Mouse (Mus musculus): ENCODE results near the gene Plekhh2. TPM values are rescaled to one million over a fixed set of nuclear protein-coding genes. Genes with fewer than 3 reads are reported as not detected.

Gene Plekhh2
- total RNA-seq, 2 experiments from 2014 or later: 4.6 to 5.1 TPM

DNA sequence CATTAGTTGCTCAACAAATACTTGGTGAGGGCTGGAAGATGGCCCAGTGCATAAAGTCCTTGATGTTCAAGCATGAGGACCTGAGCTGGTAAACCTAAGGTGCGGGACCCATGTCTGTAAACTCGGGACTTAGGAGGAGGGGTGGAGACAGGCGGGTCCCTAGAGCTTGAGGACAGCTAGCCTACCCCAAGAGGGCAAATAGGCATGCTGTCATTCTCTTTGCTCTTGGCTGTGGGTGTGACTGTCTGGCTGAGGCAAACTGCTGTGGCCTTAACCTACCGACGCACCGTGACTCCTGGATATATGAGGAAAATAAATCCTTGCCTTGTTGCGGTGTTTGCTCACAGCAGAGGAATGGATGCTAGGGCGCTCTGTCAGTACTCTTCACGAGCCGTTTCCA lies 116.0 kb downstream of the Plekhh2 start:
- no peak for DNase-seq (ENCODE audit: low spot score in 2 of 2)
- intact Hi-C loops (cut with DNase I): no loop called here

DNA sequence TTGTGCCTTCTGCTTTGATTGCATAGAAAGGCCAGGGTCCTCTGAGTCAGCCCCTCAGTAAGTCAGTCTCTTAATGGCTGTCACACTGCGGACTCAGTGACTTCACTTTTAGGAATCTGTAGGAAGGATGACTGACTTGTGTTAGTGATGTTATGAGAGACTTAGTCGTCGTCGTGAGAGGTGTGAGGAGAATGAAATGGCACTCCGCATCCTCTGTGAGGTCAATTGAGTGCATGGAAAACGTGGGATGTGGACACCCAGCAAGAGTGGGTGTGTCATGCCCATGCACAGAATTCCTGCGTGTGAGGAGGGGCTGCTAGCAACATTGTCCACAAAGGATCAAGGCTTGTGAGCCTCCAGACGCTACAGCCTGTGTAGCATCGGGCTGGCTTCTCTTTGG lies 116.9 kb downstream of the Plekhh2 start:
- DNase-seq (ENCODE audit: low spot score in 2 of 2): no peak
- intact Hi-C loops (cut with DNase I): no loop called here

DNA sequence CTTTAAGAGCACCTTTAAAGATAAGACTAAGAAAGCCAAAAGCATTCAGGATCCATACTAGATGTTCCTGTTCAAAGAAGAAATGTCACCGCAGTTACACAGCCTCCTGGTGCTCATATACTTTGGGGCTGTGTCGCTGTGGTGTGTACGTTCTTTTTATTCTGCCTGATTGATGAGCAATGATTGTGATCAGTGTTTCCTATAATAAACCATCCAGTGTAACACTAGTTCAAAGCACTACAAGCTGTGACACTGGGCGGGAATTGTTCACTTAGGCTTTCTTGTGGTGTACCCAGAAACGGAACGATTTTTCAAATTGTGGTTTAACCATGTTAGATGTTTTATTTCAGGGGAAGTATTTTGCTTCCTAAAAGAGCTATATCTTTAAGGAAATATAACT lies 120.1 kb downstream of the Plekhh2 start:
- DNase-seq (ENCODE audit: low spot score in 2 of 2): no peak
- intact Hi-C loops (cut with DNase I): no loop called here

DNA sequence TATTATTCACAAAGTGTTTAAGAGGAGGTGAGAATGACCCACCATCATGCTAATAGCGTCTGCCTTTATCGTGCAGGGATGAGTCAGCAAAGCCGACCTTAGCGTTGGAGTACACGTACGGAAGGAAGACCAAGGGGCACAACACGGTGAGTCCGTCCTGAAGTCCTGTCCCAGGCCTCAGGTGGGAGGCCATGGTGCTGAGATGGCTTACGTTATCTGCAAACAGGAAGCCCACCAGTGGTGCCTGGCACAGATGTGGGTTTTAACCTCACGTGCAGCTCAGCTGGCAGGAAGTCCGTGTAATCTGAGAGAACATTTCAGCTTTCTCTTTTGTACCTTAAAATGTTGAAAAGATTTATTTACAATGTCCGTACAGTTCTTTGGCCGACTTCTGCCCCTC lies 121.7 kb downstream of the Plekhh2 start:
- no peak for DNase-seq (ENCODE audit: low spot score in 2 of 2)
- intact Hi-C loops (cut with DNase I): no loop called here

DNA sequence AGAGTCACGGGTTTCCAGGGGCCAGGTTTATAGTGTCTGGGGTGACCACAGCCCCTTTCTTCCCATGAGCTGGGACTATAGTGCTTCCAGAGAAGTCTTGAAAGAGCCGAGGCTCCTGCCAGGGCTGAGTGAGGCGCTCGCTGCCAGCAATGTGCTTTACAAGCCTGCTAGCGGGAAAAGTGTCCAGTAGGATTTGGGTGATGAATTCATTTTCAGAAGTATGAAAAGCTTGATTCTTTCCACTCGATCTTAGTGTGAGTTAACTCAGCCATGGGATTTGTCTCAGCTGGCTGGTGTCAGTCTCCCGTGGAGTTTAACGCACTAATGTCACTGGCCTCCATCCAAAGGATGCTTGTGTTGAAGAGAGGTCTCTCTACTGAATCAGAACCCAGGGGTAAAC lies 124.6 kb downstream of the Plekhh2 start:
- DNase-seq (ENCODE audit: low spot score in 2 of 2): no peak
- intact Hi-C loops (cut with DNase I): no loop called here

DNA sequence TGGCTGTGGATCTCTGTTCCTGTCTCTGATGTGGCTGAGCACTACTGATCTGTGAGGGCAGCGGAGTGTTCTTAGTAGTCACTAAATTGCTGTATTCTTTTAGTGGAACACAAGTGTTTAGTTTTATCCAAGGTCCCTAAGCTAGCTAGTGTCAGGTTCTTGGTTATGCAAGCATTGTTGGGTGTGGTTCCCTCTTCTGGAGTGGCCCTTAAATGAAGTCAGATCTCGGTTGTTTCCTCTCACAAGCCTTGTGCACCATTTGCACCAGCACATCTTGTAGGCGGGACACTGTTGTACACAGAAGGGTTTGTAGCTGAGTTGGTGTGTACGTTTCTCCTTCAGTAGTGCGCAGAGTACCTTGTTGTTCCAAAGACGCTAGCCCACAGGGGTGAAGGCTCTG lies 126.3 kb downstream of the Plekhh2 start:
- intact Hi-C loops (cut with DNase I): no loop called here
- DNase-seq (ENCODE audit: low spot score in 2 of 2): no peak

DNA sequence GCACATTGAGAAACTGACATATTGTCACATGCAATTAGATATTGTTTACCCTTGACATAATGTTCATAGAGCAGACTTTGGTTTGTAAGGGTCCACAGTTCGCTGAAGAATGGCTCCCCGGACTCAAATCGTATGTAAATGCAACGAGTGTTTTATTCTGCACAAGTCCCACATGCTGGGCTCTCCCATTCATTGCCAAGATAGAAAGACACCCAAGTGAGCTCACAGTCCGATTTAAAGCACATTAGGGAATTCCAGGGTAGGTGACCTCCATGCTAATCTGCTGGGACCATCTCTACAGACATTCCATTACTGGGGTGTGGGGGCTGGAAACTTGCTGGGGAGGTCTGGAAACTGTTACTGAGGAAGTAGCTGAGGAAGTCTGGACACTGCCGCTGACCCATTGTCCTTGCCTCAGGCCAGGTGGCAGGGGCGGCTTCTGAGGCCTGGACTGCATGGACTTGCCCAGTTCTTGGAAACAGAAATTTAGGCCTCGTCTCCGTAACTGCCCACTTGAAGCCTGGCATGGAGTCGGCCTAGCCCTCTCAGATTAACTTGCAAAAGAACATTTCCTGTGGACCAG lies 128.2 kb downstream of the Plekhh2 start:
- DNase-seq (ENCODE audit: low spot score in 2 of 2): no peak
- intact Hi-C loops (cut with DNase I): loop anchor here (5.0 kb wide), 1 partner anchor 173 kb away; the partner anchor contains the start of gene Thada

DNA sequence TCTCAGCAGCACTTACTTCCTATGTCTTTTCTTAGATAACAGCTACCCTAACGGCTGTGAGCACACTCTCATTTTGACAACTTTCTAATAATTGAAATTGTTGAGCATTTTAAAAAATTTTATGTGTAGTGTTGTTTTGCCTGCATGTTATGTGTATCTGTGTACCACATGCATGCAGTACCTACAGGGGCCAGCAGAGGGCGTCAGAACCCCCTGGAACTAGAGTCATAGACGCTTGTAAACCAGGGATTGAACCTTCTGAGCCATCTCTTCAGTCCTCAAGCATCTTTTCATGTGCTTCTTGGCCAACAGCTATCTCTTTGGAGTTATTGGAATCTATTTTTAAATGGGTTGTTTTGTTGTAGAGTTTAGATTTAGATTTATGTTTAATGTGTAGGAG lies 130.2 kb downstream of the Plekhh2 start:
- intact Hi-C loops (cut with DNase I): loop anchor here (5.0 kb wide), 1 partner anchor 175 kb away; the partner anchor contains the start of gene Thada
- peak; percentile 77 to 79 for DNase-seq (ENCODE audit: low spot score in 2 of 2)

DNA sequence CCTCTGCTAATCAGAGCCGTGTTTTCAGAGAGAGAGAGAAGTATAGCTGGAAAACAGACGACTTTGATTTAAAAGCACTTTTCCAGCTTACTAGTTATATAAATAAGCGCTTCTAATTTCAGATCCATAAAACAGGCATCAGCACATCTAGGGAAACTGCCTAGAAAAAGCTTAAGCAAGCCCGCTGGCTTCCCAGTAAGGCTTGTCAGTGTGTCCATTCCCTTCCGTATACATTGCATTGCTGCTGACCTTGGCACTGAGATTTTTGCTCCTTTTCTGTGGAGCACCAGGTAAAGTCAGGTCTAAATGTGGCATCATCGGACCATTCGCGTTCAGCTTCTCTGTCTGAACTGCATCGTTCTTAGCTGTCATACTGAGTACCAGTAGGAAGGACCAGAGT lies 130.6 kb downstream of the Plekhh2 start:
- intact Hi-C loops (cut with DNase I): loop anchor here (5.0 kb wide), 1 partner anchor 175 kb away; the partner anchor contains the start of gene Thada
- DNase-seq (ENCODE audit: low spot score in 2 of 2): no peak

DNA sequence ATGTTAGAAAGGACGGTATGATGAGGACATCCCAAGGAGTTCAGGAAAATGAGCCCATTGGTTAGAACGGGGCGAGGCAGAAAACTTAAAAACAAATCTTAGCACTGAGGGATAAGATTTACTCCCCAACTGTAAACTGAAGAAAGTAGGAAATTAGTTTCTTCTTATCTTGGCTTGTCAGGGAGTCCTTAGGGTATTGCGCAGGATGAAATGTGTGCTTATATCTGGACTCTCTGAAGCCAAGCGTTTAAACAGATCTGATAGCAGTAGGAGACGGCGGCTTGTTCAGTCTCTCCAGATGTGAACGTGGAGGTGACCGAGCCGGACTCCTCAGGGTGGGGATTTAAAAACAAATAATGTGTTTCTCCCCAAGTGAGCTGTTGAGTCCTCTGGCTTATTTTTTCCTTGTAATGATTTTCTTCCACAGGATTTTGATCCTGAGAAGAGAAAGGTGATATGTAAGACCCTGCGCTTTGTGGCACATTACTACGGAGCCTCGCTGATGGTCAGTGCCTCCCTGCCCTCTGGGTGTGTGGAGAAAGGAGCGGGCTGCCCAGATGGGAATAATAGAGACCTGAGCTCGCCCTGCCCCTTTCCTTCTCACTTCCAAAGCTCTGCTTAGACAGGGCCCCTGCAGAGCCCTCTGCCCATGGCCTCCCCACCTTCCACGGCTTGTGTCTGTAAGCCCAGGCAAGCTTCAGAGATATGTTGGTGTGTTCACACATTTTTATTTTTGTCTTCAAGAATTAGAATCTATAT lies 132.8 kb downstream of the Plekhh2 start:
- DNase-seq (ENCODE audit: low spot score in 2 of 2): no peak
- intact Hi-C loops (cut with DNase I): loop anchor here (5.0 kb wide), 1 partner anchor 177 kb away; the partner anchor contains the start of gene Thada

DNA sequence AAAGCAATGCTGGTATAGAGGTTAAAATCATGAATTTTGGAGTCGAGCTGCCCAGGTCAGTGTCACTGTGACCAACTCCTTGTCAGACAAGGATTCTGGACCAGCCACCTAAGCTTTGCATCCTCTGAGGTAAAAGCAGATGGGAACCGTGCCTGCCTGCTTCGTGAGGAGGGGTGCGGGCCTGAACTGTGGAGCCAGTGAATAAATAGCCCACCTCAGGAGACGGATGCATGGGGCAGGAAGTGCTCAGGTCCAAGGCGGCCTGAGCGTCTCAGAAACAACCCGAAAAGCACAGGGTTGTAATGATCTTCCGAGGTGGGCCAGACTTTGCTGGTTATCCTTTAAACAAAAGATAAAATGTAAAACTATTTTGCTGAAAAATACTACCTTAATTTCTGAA lies 133.4 kb downstream of the Plekhh2 start:
- no peak for DNase-seq (ENCODE audit: low spot score in 2 of 2)
- intact Hi-C loops (cut with DNase I): no loop called here

DNA sequence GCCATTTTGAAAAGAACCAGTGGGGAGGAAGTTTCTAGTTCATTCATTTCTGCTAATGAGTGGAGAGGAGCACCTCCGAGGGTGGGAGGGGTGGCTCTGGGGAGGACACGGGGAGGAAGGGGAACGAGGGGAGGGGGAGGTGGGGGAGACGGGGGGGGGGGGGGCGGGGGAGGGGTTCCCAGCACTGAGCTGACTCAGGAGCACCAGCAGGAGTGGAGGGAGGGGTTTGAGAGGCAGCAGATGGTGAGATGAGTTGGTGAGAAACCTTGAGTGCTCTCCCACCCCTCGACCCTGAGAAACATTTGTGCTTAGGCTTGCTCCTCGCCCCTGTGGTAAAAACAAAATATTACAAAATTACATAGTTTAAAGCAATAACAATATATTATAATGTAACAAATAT lies 134.2 kb downstream of the Plekhh2 start:
- intact Hi-C loops (cut with DNase I): no loop called here
- DNase-seq (ENCODE audit: low spot score in 2 of 2): no peak

DNA sequence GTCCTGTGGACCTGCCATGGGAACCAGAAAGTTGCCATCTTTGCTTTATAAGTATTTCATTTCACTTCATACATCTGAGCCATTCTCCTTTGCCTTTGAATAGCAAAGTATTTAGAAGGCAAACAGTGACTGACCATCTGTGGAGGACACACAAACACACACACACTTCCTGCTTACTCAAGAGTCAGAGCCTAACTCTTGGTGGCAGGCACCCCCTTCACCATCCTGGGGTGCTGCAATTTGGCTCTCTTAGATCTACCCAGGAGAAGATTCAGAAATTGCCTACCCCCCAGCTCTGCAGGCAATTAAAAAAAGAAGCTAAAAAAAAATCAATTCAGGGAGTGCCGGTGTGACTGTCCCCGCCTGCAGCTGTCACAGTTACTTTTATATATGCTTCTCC lies 134.8 kb downstream of the Plekhh2 start:
- intact Hi-C loops (cut with DNase I): no loop called here
- no peak for DNase-seq (ENCODE audit: low spot score in 2 of 2)

DNA sequence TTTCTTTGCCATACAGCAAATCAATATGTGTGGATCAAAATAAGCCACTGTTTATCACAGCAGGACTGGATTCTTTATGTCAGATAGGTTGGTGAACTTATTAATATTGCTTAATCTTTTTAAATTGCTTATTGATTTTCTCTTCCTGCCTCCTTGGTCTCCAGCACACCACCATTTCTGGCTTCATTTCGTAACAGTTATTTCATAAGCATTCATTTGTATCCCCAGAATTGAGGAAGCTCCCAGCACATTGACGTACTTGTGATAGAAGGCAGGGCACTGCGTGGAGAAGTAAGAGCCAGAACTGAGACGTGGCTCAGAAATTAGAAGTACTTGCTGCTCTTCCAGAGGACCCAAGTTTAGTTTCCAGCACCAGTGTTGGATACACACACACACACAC lies 135.9 kb downstream of the Plekhh2 start:
- DNase-seq (ENCODE audit: low spot score in 2 of 2): no peak
- intact Hi-C loops (cut with DNase I): no loop called here

DNA sequence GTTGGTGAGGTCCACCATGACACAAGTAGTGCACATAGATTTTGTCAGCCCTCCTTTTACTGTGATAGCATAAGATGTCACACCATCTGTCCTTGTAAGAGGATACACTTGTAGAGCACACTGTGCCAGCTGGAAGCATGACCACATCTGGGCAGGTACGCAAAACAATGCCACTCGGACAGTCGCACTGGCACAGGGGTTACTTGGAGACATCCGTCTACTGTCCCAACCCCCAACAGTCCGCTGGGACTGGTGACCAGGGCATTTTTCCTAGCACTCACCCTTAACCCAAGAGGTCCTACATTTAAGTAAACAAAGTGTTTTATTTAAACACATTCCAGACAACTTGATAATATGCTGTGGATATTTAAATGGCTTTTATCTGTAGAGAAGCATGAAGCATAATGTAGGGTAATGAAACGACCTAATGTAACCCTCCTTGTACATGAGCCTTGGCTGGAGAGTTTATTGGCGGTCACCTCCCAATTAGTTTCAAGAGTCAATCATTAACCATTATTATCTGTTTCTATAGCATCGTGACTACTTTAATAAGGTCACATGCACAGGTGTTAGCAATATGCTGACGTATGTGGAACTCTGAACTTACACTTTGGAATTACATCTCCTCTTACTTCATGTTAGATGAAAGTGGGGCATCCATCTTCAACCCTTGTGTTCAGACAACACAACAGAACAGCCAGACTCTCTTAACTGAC lies 138.8 kb downstream of the Plekhh2 start:
- DNase-seq (ENCODE audit: low spot score in 2 of 2): no peak
- intact Hi-C loops (cut with DNase I): no loop called here

DNA sequence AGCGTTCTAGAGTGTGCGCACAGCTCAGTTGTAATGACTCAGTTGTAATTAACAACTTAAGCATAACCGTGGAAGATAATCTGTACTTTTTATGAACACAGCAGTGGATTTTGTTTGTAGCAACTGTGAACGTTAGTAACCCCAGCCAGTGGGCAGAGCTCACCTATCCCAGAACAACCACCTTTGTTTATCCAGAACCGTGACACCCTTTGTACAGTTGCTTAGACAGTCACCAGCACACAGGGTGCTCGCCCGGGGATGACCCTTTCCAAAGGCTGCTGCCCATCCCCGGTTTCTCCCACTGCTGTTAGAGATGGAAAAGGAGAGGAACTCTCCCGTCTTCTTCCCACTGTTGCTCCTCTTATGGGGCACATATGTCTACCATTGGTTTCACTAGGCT lies 141.8 kb downstream of the Plekhh2 start:
- DNase-seq (ENCODE audit: low spot score in 2 of 2): no peak
- intact Hi-C loops (cut with DNase I): no loop called here

DNA sequence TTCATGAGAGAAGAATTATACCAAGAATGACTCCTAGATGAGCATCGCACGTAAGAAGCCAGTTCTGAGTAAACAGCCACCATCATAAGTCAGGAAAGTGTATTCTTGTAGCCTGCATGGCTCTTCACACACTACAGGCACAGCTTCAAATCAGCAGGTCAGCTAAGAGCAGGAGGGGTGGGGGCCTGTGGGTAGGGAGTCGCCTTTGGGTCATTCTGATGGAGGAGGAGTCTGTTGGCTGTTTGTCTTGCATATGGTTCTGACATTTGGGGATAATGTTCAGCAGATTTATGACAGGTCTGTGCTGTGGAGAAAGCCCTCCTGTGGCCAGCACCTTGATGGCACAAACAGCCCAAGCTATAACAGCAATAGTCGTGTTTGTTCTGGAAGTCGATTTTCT lies 144.5 kb downstream of the Plekhh2 start:
- intact Hi-C loops (cut with DNase I): no loop called here
- DNase-seq (ENCODE audit: low spot score in 2 of 2): no peak

DNA sequence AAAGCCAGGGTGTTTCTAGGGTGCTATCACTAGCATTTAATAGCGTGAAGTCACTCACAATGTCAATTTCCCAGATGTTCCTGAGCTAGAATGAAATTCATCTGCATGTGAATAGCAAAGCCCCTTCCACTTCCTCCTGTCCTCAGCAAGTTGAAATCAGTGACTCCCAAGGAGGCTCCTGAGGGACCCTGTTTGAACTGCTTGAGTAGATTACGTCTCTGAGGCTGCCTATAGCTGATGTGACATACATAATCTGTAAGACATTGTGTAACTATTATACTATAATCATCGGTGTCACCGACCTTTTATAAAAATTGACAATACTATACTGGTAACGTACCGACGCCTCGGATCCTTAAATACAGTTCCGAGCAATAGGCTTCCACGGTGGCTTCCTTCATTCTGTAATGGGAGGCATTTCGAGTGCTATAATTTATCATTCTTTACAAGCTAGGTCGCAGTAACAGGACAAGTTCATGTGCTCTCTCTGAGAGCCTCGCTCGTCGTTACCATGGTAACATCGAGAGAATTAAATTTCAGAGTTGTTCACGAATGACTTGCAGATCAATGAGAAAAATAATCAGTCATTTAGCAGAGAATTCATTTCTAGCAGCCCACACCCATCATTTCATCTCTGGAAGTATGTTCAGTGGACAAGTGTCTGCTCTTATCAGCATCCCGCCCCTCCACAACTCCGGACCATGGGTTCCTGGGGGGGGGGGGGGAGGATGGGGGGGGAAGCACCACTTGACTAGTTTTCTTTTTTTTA lies 145.1 kb downstream of the Plekhh2 start:
- intact Hi-C loops (cut with DNase I): no loop called here
- DNase-seq (ENCODE audit: low spot score in 2 of 2): no peak

DNA sequence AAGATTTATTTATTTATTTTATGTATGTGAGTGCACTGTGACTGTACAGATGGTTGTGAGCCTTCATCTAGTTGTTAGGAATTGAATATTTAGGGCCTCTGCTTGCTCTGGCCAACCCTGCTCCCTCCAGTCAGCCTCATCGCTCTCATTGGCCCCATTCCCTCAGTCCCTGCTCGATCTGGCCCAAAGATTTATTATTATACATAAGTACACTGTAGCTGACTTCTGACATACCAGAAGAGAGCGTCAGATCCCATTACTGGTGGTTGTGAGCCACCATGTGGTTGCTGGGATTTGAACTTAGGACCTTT lies 145.7 kb downstream of the Plekhh2 start:
- intact Hi-C loops (cut with DNase I): no loop called here

DNA sequence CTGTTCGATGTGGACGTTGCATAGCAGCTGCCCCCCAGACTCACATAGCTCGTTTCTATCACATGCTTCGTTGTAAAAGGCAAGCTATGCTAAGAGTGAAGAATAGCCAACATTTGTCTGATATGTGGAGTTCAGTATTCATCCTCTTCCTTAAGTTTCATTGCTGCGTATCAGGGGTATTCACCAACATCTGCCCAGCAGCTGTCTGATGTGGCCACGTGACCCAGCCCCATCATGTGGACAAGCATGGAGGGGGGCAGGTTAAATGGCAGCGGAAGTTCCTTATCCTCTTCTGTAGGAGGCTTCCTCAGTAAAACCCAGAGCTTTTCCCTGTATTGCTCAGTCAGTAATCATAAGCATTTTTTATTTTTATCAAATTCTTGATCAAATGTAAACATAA lies 146.1 kb downstream of the Plekhh2 start:
- intact Hi-C loops (cut with DNase I): no loop called here
- DNase-seq (ENCODE audit: low spot score in 2 of 2): no peak

More for the DNA sequence above, 145.7 kb downstream of the Plekhh2 start:
- DNase-seq (ENCODE audit: low spot score in 2 of 2): no peak

All from left cerebral cortex, postnatal 14 days (tissue).